Mouse (Mus musculus): Measurements from ENCODE around the gene Cdc42ep5. TPM values are rescaled to one million over a fixed set of nuclear protein-coding genes. Genes with fewer than 3 reads are reported as not detected.
A peak's percentile ranks its signal among the peaks of the same experiment; 100 is the strongest.

Gene Cdc42ep5
- polyA plus RNA-seq, 1 experiment, result 634 TPM

- Histone ChIP-seq H3K27me3 (replicated peaks) (peaks cover 79% of the 10 kb centered on the region), H3K4me1 (peaks cover 14% of the 10 kb centered on the region), H3K9me3 (peaks cover 3% of the 10 kb centered on the region; the same call in 1 of the 2 replicates), H3K4me3 (replicated peaks) (peak within 1 kb of the TSS; percentile 70), H3K36me3 (replicated peaks; ENCODE audit: low read length) (no peaks in the 10 kb centered on the region)
- TF ChIP-seq FLI1 (IDR thresholded peaks at IDR 0.05; ENCODE audit: low read length) (no peak), GATA1 (IDR thresholded peaks at IDR 0.05; ENCODE audit: borderline replicate concordance, low read length) (no peak)
Observed at GRCm38 (mm10) chr7:4119344-4119902, 45.2 kb downstream of the Cdc42ep5 start, which contains the start of gene Ttyh1. TSS of gene Ttyh1 (plus strand) at chr7:4119408.

GRCm38 (mm10) chr7:4117050-4117814, 47.4 kb downstream of the Cdc42ep5 start:
- no peak overlapping the region for H3K4me3 ChIP-seq (replicated peaks)
- H3K9me3 ChIP-seq, result peaks cover 3% of the 10 kb centered on the region; the same call in 1 of the 2 replicates
- H3K4me1 ChIP-seq, result peaks cover 13% of the 10 kb centered on the region
- H3K27me3 ChIP-seq (replicated peaks), result peaks cover 63% of the 10 kb centered on the region
- TF ChIP-seq FLI1 (IDR thresholded peaks at IDR 0.05; ENCODE audit: low read length) (no peak), GATA1 (IDR thresholded peaks at IDR 0.05; ENCODE audit: borderline replicate concordance, low read length) (no peak)
- H3K36me3 ChIP-seq (replicated peaks; ENCODE audit: low read length), result no peaks in the 10 kb centered on the region

- peaks cover 36% of the 10 kb centered on the region for H3K27me3 ChIP-seq (replicated peaks)
- H3K36me3 ChIP-seq (replicated peaks; ENCODE audit: low read length), result no peaks in the 10 kb centered on the region
- peaks cover 11% of the 10 kb centered on the region; the same call in 1 of the 2 replicates for H3K4me1 ChIP-seq
- no peak overlapping the region for H3K4me3 ChIP-seq (replicated peaks)
- no peak for TF ChIP-seq GATA1 (IDR thresholded peaks at IDR 0.05; ENCODE audit: borderline replicate concordance, low read length)
- TF ChIP-seq FLI1 (IDR thresholded peaks at IDR 0.05; ENCODE audit: low read length), result no peak
- no peaks in the 10 kb centered on the region for H3K9me3 ChIP-seq
Observed at GRCm38 (mm10) chr7:4111766-4112165, 52.9 kb downstream of the Cdc42ep5 start.

- Histone ChIP-seq H3K27me3 (replicated peaks) (peaks cover 24% of the 10 kb centered on the region), H3K4me3 (replicated peaks) (no peak overlapping the region), H3K36me3 (replicated peaks; ENCODE audit: low read length) (no peaks in the 10 kb centered on the region), H3K9me3 (no peaks in the 10 kb centered on the region), H3K4me1 (peaks cover 3% of the 10 kb centered on the region; the same call in 1 of the 2 replicates)
- TF ChIP-seq FLI1 (IDR thresholded peaks at IDR 0.05; ENCODE audit: low read length) (no peak), GATA1 (IDR thresholded peaks at IDR 0.05; ENCODE audit: borderline replicate concordance, low read length) (no peak)
Observed at GRCm38 (mm10) chr7:4103411-4103810, 61.2 kb downstream of the Cdc42ep5 start.

Other genes with a start within 250 kb of the Cdc42ep5 start
- 1.1 TPM in 1 of 2 replicates, not detected in the other for gene Lilra6, start 249.4 kb downstream of the Cdc42ep5 start, polyA plus RNA-seq (2012; ENCODE audit: insufficient read depth, low replicate concordance)
- 0.12 TPM in 1 of 2 replicates, not detected in the other for gene Lair1, start 101.7 kb downstream of the Cdc42ep5 start, polyA plus RNA-seq (2012; ENCODE audit: insufficient read depth, low replicate concordance)
- gene Ttyh1, start 45.5 kb downstream of the Cdc42ep5 start, polyA plus RNA-seq (2012; ENCODE audit: insufficient read depth, low replicate concordance), result not detected in 2 replicates
- 56.6 and 193 TPM in 2 replicates for gene Leng8, start 27.8 kb downstream of the Cdc42ep5 start, polyA plus RNA-seq (2012; ENCODE audit: insufficient read depth, low replicate concordance)
- 1.6 and 5.1 TPM in 2 replicates for gene Leng9, start 14.5 kb downstream of the Cdc42ep5 start, polyA plus RNA-seq (2012; ENCODE audit: insufficient read depth, low replicate concordance)
- gene Lilra5, start 72.9 kb upstream of the Cdc42ep5 start, polyA plus RNA-seq (2012; ENCODE audit: insufficient read depth, low replicate concordance), result not detected in 2 replicates
- gene Ncr1, start 172.9 kb upstream of the Cdc42ep5 start, polyA plus RNA-seq (2012; ENCODE audit: insufficient read depth, low replicate concordance), result not detected in 2 replicates
- 6.8 and 11.2 TPM in 2 replicates for gene Gp6, start 232.9 kb upstream of the Cdc42ep5 start, polyA plus RNA-seq (2012; ENCODE audit: insufficient read depth, low replicate concordance)